Mouse (Mus musculus) embryo, embryonic 10 days (tissue): ENCODE data around the gene Tab1.
"Not testable (repeated sequence)": the region's sequence is repeated elsewhere in the genome, so short reads cannot be mapped to it uniquely, and the experiment has no call there.

Experiments used
- DNase-seq: peaks from one replicate; pipeline ENCODE4 v3.0.0-alpha.2; 2015; ENCODE audit warnings: low spot score

Tab1 gene

GRCm38 (mm10) chr15:80105490-80106410 lies 27.2 kb upstream of the Tab1 start:
- DNase-seq: no peak

GRCm38 (mm10) chr15:80107143-80107542 lies 25.8 kb upstream of the Tab1 start:
- no peak for DNase-seq

- no peak for DNase-seq
Observed at GRCm38 (mm10) chr15:80107575-80107974, 25.4 kb upstream of the Tab1 start.

GRCm38 (mm10) chr15:80111436-80111835 lies 21.5 kb upstream of the Tab1 start:
- no peak for DNase-seq

GRCm38 (mm10) chr15:80112499-80112898 lies 20.4 kb upstream of the Tab1 start:
- DNase-seq: no peak

- no peak for DNase-seq
Observed at GRCm38 (mm10) chr15:80114414-80114813, 18.5 kb upstream of the Tab1 start.

GRCm38 (mm10) chr15:80115256-80115655 lies 17.7 kb upstream of the Tab1 start:
- peak; percentile 59 for DNase-seq

- no peak for DNase-seq
Observed at GRCm38 (mm10) chr15:80115866-80116794, 16.8 kb upstream of the Tab1 start.

- no peak for DNase-seq
Observed at GRCm38 (mm10) chr15:80117154-80117553, 15.8 kb upstream of the Tab1 start.

GRCm38 (mm10) chr15:80119076-80119475 lies 13.9 kb upstream of the Tab1 start:
- no peak for DNase-seq

GRCm38 (mm10) chr15:80121721-80122325 lies 11.1 kb upstream of the Tab1 start:
- no peak for DNase-seq

GRCm38 (mm10) chr15:80122431-80122830 lies 10.5 kb upstream of the Tab1 start:
- DNase-seq: not testable (repeated sequence)

- DNase-seq: no peak
Observed at GRCm38 (mm10) chr15:80124651-80125050, 8.3 kb upstream of the Tab1 start.

GRCm38 (mm10) chr15:80127191-80127590 lies 5.7 kb upstream of the Tab1 start:
- no peak for DNase-seq

GRCm38 (mm10) chr15:80129982-80130381 lies 2.9 kb upstream of the Tab1 start:
- no peak for DNase-seq

GRCm38 (mm10) chr15:80130689-80131088 lies 2.2 kb upstream of the Tab1 start:
- no peak for DNase-seq

- DNase-seq: no peak
Observed at GRCm38 (mm10) chr15:80131421-80131820, 1.5 kb upstream of the Tab1 start.

GRCm38 (mm10) chr15:80132452-80132851 lies 475 bp upstream of the Tab1 start:
- DNase-seq: no peak

GRCm38 (mm10) chr15:80133682-80134449 lies 939 bp downstream of the Tab1 start:
- DNase-seq: peak; percentile 55

GRCm38 (mm10) chr15:80134450-80134847 lies 1.5 kb downstream of the Tab1 start:
- DNase-seq: no peak

- DNase-seq: no peak
Observed at GRCm38 (mm10) chr15:80135499-80135898, 2.6 kb downstream of the Tab1 start.

- no peak for DNase-seq
Observed at GRCm38 (mm10) chr15:80136645-80137044, 3.7 kb downstream of the Tab1 start.
